Mouse (Mus musculus): ENCODE measurements around the gene Gm21586.
"Not testable (repeated sequence)": the region's sequence is repeated elsewhere in the genome, so short reads cannot be mapped to it uniquely, and the experiment has no call there.

The Gm21586 gene

DNA sequence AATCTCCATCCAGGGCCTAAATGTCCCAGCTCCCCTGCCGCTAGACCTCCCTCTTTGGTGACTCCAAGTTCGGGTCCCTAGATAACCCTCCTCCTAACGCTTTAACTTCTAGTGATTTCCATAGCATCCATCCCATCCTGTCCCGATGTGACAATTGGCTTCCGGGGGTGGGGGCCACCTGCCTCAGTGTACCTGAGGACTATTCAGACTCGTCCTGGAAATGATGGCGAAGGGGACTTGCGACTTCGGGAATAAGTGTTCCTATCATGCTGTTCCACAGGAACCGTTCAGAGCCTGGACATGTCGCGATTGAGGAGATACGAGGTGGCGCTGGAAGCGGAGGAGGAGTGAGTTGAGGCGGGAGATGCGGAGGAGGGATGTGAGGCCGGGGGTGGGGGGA lies at the start of gene Gm21586:
Gm21586 (plus strand) TSS at position 301 of the 400 bp plus-strand sequence.
- not testable (repeated sequence) for DNase-seq (ENCODE audit: low read depth, low spot score)

DNA sequence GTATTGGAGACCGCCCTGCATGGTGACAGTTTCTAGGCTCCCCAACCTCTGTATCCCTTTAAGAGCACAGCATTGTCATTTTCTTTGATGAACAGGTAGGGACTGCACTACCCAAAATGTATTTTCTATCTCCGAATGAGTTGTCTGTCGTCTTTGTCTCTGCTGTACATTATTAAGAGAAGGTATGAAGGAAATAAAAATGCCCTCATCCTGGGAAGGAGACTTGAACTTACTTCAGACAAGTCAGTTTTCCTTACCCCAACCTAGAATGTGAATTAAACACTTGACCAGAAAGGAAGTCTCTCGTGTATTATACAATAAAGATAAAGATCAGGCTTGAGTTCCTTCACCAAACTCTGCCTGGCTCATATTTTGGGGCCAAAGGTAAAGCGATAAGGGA lies 27.3 kb downstream of the Gm21586 start, which contains the start of gene Gm2163:
Gm2163 (plus strand) TSS at position 301 of the 400 bp plus-strand sequence.
- DNase-seq (ENCODE audit: low read depth, low spot score), result not testable (repeated sequence)
